Mouse (Mus musculus) ES-E14 (cell line): ENCODE results near the gene Rrp15. TPM values are rescaled to one million over a fixed set of nuclear protein-coding genes. Genes with fewer than 3 reads are reported as not detected.

Experiments used
- DNase-seq: peaks from one replicate; pipeline ENCODE4 v3.0.0-alpha.2; 2013; ENCODE audit warnings: low read depth, low spot score
- H3K27ac ChIP-seq: 2 replicates; pipeline ENCODE4 v1.5.1; 2012; ENCODE audit warnings: low read depth, mild to moderate bottlenecking, low read length, moderate library complexity, mixed read lengths; ENCODE audit not compliant: poor library complexity, insufficient read depth, severe bottlenecking
- H3K36me3 ChIP-seq: 2 replicates; pipeline ENCODE4 v1.6.1; 2012; ENCODE audit warnings: mild to moderate bottlenecking, low read length, moderate library complexity, mixed read lengths; ENCODE audit not compliant: control insufficient read depth, poor library complexity, insufficient read depth, severe bottlenecking
- H3K4me1 ChIP-seq, 2 experiments: fragments of 150-350 bp in 1 of 2; sonication (generic) in 1 of 2; 2 replicates each; pipeline ENCODE4 v1.6.1; 2012; ENCODE audit warnings: low read length in 2 of 2, mild to moderate bottlenecking in 1 of 2, mixed read lengths in 1 of 2; ENCODE audit not compliant: control insufficient read depth in 2 of 2, insufficient read depth in 2 of 2, poor library complexity in 1 of 2
- H3K4me3 ChIP-seq, 2 experiments: fragments of 150-350 bp in 1 of 2; sonication (generic) in 1 of 2; 2 replicates each; pipeline ENCODE4 v1.5.1; 2012; ENCODE audit warnings: low read length in 2 of 2, low read depth in 1 of 2, mild to moderate bottlenecking in 1 of 2, mixed read lengths in 1 of 2; ENCODE audit not compliant: insufficient read depth in 1 of 2, poor library complexity in 1 of 2, severe bottlenecking in 1 of 2
- H3K9ac ChIP-seq: 2 replicates; pipeline ENCODE4 v1.6.1; 2012; ENCODE audit warnings: low read depth, mild to moderate bottlenecking, low read length, mixed read lengths; ENCODE audit not compliant: poor library complexity, insufficient read depth, severe bottlenecking
- H3K9me3 ChIP-seq: fragments of 150-350 bp; sonication (generic); 2 replicates; pipeline ENCODE4 v1.6.1; 2012; ENCODE audit warnings: low read depth, mild to moderate bottlenecking, low read length; ENCODE audit not compliant: control insufficient read depth, insufficient read depth
- CHD2 ChIP-seq: IDR thresholded peaks from 2 replicates; pipeline ENCODE4 v1.6.1; 2014; ENCODE audit warnings: mild to moderate bottlenecking, low read depth, low read length, inconsistent platforms
- HCFC1 ChIP-seq: IDR thresholded peaks from 2 replicates; pipeline ENCODE4 v1.6.1; 2012; ENCODE audit warnings: low read length, inconsistent platforms, borderline replicate concordance; ENCODE audit not compliant: insufficient read depth
- MAFK ChIP-seq: IDR thresholded peaks from 2 replicates; pipeline ENCODE4 v1.6.1; 2014; ENCODE audit warnings: mild to moderate bottlenecking, low read depth, low read length, inconsistent platforms; ENCODE audit not compliant: insufficient read depth
- ZC3H11A ChIP-seq: IDR thresholded peaks from 2 replicates; pipeline ENCODE4 v1.6.1; 2012; ENCODE audit warnings: low read depth, mild to moderate bottlenecking, inconsistent platforms, low read length, borderline replicate concordance
- ZNF384 ChIP-seq: IDR thresholded peaks from 2 replicates; pipeline ENCODE4 v1.6.1; 2012; ENCODE audit warnings: low read depth, low read length, inconsistent platforms
- in situ Hi-C, 2 experiments: fragments of 600-800 bp; cut with MboI; formaldehyde crosslinking; loops; one replicate each; pipeline ENCODE4 v1.15.1; 2025; ENCODE audit warnings: low sequenced_read_pairs in 2 of 2, inconsistent platforms in 1 of 2; ENCODE audit not compliant: unreplicated experiment in 2 of 2
- total RNA-seq: library from RNA; depleted of rRNA; stranded (reverse); fragments of 300-350 nt; gene quantifications from 2 replicates; pipeline ENCODE4 v1.2.3, GENCODE M21; 2012

Gene Rrp15
- total RNA-seq, 1 experiment, result 93.6 TPM

- no peak for TF ChIP-seq MAFK
- no peak for TF ChIP-seq ZNF384
- TF ChIP-seq CHD2, result no peak
- TF ChIP-seq HCFC1, result no peak
- TF ChIP-seq ZC3H11A, result no peak
- H3K9me3 ChIP-seq, result no peaks in the 10 kb centered on the region
- no peaks in the 10 kb centered on the region for H3K36me3 ChIP-seq
- in situ Hi-C loops, result no loop called here
- no peak for DNase-seq
- no peak overlapping the region for H3K4me3 ChIP-seq
- no peak overlapping the region for H3K27ac ChIP-seq
- H3K4me1 ChIP-seq, result no peaks in the 10 kb centered on the region
- no peak overlapping the region for H3K9ac ChIP-seq
Measured at GRCm38 (mm10) chr1:186696231-186696630, 52.9 kb downstream of the Rrp15 start.

GRCm38 (mm10) chr1:186695361-186695760 is 53.8 kb downstream of the Rrp15 start:
- Histone ChIP-seq H3K27ac (no peak overlapping the region), H3K4me3 (no peak overlapping the region), H3K9ac (no peak overlapping the region), H3K9me3 (no peaks in the 10 kb centered on the region), H3K36me3 (no peaks in the 10 kb centered on the region), H3K4me1 (no peaks in the 10 kb centered on the region)
- DNase-seq, result no peak
- in situ Hi-C loops, result no loop called here
- TF ChIP-seq ZC3H11A (no peak), HCFC1 (no peak), ZNF384 (no peak)

GRCm38 (mm10) chr1:186692370-186692769 is 56.8 kb downstream of the Rrp15 start:
- TF ChIP-seq HCFC1 (no peak), ZNF384 (no peak), ZC3H11A (no peak), MAFK (no peak), CHD2 (no peak)
- H3K9ac ChIP-seq, result no peak overlapping the region
- no peaks in the 10 kb centered on the region for H3K4me1 ChIP-seq
- no peaks in the 10 kb centered on the region for H3K9me3 ChIP-seq
- no peak overlapping the region for H3K27ac ChIP-seq
- in situ Hi-C loops, result no loop called here
- no peak for DNase-seq
- H3K36me3 ChIP-seq, result no peaks in the 10 kb centered on the region
- no peak overlapping the region for H3K4me3 ChIP-seq

- no peaks in the 10 kb centered on the region for H3K36me3 ChIP-seq
- H3K9ac ChIP-seq, result no peak overlapping the region
- H3K9me3 ChIP-seq, result no peaks in the 10 kb centered on the region
- in situ Hi-C loops, result no loop called here
- DNase-seq, result no peak
- no peak overlapping the region for H3K4me3 ChIP-seq
- H3K27ac ChIP-seq, result no peak overlapping the region
- no peaks in the 10 kb centered on the region for H3K4me1 ChIP-seq
- no peak for TF ChIP-seq HCFC1
- no peak for TF ChIP-seq ZC3H11A
- TF ChIP-seq CHD2, result no peak
- TF ChIP-seq ZNF384, result no peak
- no peak for TF ChIP-seq MAFK
Measured at GRCm38 (mm10) chr1:186691708-186692107, 57.5 kb downstream of the Rrp15 start.

- in situ Hi-C loops, result no loop called here
- Histone ChIP-seq H3K4me3 (no peak overlapping the region), H3K36me3 (no peaks in the 10 kb centered on the region), H3K4me1 (no peaks in the 10 kb centered on the region), H3K9me3 (no peaks in the 10 kb centered on the region), H3K9ac (no peak overlapping the region), H3K27ac (no peak overlapping the region)
- TF ChIP-seq MAFK (no peak), ZC3H11A (no peak), ZNF384 (no peak), CHD2 (no peak), HCFC1 (no peak)
- no peak for DNase-seq
Measured at GRCm38 (mm10) chr1:186684041-186684440, 65.1 kb downstream of the Rrp15 start.
